Mouse (Mus musculus): ENCODE data around the gene Kcnb1. TPM values are rescaled to one million over a fixed set of nuclear protein-coding genes. Genes with fewer than 3 reads are reported as not detected.

The Kcnb1 gene
- polyA plus RNA-seq, 1 experiment from 2014 or later = 1.0 TPM

- no peak overlapping the region for H3K27ac ChIP-seq
- no peak overlapping the region for H3K4me3 ChIP-seq
- 88% methylated on average over 5 of the region's 5 CpGs for WGBS
- H3K27me3 ChIP-seq = peaks cover 7% of the 10 kb centered on the region; the same call in 1 of the 2 replicates
- H3K4me1 ChIP-seq = peaks cover 30% of the 10 kb centered on the region
- H3K36me3 ChIP-seq = no peaks in the 10 kb centered on the region
- H3K9me3 ChIP-seq = 0 out of 2 replicates have a peak, but pooled peaks cover 8% of the 10 kb centered on the region
- ATAC-seq (ENCODE audit: low FRiP score, low read depth) = no peak
- H3K9ac ChIP-seq = no peak overlapping the region
- H3K4me2 ChIP-seq (replicated peaks) = no peak overlapping the region
Measured at GRCm38 (mm10) chr2:167158780-167159179, 31.2 kb downstream of the Kcnb1 start.

GRCm38 (mm10) chr2:167156118-167156715 is 33.7 kb downstream of the Kcnb1 start:
- H3K4me2 ChIP-seq (replicated peaks) = no peak overlapping the region
- H3K9me3 ChIP-seq = peaks cover 7% of the 10 kb centered on the region; the same call in 1 of the 2 replicates
- no peak overlapping the region for H3K9ac ChIP-seq
- H3K36me3 ChIP-seq = no peaks in the 10 kb centered on the region
- no peak overlapping the region for H3K27ac ChIP-seq
- no peak overlapping the region for H3K4me3 ChIP-seq
- H3K4me1 ChIP-seq = peaks cover 16% of the 10 kb centered on the region
- peaks cover 10% of the 10 kb centered on the region; the same call in 1 of the 2 replicates for H3K27me3 ChIP-seq
- no peak for ATAC-seq (ENCODE audit: low FRiP score, low read depth)
- WGBS = 41% methylated on average over 9 of the region's 9 CpGs

DNA sequence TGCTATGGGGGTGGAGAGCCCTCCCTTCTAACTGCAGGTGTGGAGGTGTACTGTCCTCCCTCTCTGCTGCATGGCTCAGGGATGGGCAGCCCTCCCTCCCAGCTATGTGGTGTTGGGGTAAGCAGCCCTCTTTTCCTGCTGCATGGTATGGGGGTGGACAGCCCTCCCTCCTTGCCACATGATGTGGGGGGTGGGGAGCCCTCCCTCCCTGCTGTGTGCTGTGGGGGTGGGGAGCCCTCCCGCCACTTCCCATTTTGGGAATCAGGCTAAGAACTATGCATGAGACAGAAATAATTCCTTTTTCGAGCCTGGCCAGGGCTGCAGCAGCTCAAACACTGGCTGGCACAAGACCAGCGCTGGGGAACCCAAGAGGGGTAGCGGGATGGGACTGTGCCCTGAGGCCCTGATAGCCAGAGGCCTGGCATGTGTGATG is 34.4 kb downstream of the Kcnb1 start:
- 0 out of 2 replicates have a peak, but pooled peaks have one; percentile 54 for ATAC-seq (ENCODE audit: low FRiP score, low read depth)
- H3K27ac ChIP-seq = no peak overlapping the region

DNA sequence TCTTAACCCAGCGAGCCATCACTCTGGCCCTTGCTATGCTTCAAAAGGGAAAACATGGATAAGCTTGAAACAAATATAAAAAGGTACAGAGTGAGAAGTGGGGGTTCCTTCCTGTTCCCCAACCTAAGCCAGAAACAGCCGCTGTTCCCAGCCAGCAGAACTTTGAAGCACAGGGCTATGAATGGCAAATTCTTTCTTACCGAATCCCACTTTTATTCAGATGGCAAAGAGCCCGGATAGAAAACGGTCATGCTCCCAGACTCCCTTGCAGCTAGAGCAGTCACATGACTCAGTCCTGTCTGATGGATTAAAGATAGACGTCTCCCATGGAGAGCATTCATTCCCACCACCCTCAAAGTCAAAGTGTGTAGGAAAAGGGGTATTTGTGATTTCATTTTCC is 39.1 kb downstream of the Kcnb1 start:
- no peak for ATAC-seq (ENCODE audit: low FRiP score, low read depth)

More for the DNA sequence above, 34.4 kb downstream of the Kcnb1 start:
- no peak overlapping the region for H3K4me3 ChIP-seq
- H3K4me2 ChIP-seq (replicated peaks) = no peak overlapping the region
- no peaks in the 10 kb centered on the region for H3K36me3 ChIP-seq
- WGBS = 53% methylated on average over 4 of the region's 4 CpGs
- peaks cover 5% of the 10 kb centered on the region; the same call in 1 of the 2 replicates for H3K9me3 ChIP-seq
- peak overlapping the region; percentile 19; the same call in 1 of the 2 replicates for H3K9ac ChIP-seq
- peaks cover 16% of the 10 kb centered on the region for H3K4me1 ChIP-seq
- H3K27me3 ChIP-seq = peaks cover 10% of the 10 kb centered on the region; the same call in 1 of the 2 replicates

DNA sequence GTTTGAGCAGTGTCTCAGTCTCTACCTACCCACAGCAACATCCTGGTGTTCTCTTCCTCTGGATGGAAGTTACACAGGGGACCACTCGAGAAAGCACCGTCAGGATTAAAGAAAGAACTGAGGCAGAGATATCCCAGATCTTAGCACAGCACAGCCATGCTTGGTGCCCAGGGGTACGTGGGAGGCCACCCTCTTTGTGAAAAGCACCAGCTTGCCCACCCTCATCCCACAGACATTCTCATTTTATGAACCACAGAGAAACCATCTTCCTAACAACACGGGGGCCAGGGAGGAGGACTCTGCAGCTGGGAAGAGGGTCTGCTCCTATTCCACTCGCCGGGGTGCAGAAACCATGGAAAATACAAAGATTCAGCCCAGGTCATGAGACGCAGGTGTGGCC is 39.8 kb downstream of the Kcnb1 start:
- ATAC-seq (ENCODE audit: low FRiP score, low read depth) = no peak
- H3K27ac ChIP-seq = no peak overlapping the region
- peaks cover 20% of the 10 kb centered on the region; the same call in 1 of the 2 replicates for H3K27me3 ChIP-seq
- H3K9me3 ChIP-seq = peaks cover 5% of the 10 kb centered on the region; the same call in 1 of the 2 replicates
- H3K4me3 ChIP-seq = no peak overlapping the region
- 94% methylated on average over 7 of the region's 7 CpGs for WGBS
- no peak overlapping the region for H3K9ac ChIP-seq
- no peaks in the 10 kb centered on the region for H3K36me3 ChIP-seq
- no peak overlapping the region for H3K4me2 ChIP-seq (replicated peaks)
- H3K4me1 ChIP-seq = peaks cover 14% of the 10 kb centered on the region

More for the DNA sequence above, 39.1 kb downstream of the Kcnb1 start:
- H3K4me3 ChIP-seq = no peak overlapping the region
- no peaks in the 10 kb centered on the region for H3K36me3 ChIP-seq
- H3K4me2 ChIP-seq (replicated peaks) = no peak overlapping the region
- H3K27ac ChIP-seq = no peak overlapping the region
- no peak overlapping the region for H3K9ac ChIP-seq
- H3K9me3 ChIP-seq = peaks cover 5% of the 10 kb centered on the region; the same call in 1 of the 2 replicates
- peaks cover 22% of the 10 kb centered on the region for H3K4me1 ChIP-seq
- H3K27me3 ChIP-seq = peaks cover 19% of the 10 kb centered on the region; the same call in 1 of the 2 replicates
- WGBS = 94% methylated on average over 6 of the region's 6 CpGs

DNA sequence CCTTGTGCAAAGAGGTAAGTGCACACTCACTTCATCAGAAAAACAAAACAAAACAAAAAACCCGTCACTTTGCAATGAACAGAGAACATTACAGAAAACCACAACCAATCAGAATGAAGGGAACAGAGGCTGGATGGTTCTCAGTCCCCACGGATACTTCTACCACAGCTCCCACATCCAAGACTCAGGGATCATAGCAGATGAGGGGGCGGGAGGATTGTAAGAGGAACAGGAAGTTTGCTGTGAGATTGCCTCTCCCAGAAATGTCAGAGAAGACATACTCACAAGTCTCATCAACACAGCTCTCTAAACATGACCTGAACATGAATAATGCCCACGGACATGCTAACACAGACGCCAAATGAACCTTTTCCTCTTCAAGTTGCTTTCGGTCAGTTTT is 40.9 kb downstream of the Kcnb1 start:
- no peak overlapping the region for H3K4me3 ChIP-seq
- H3K4me1 ChIP-seq = peaks cover 24% of the 10 kb centered on the region
- no peak overlapping the region for H3K27ac ChIP-seq
- WGBS = 89% methylated on average over 6 of the region's 6 CpGs
- H3K9me3 ChIP-seq = peaks cover 5% of the 10 kb centered on the region; the same call in 1 of the 2 replicates
- H3K9ac ChIP-seq = no peak overlapping the region
- no peak overlapping the region for H3K4me2 ChIP-seq (replicated peaks)
- no peaks in the 10 kb centered on the region for H3K36me3 ChIP-seq
- H3K27me3 ChIP-seq = peaks cover 31% of the 10 kb centered on the region
- ATAC-seq (ENCODE audit: low FRiP score, low read depth) = no peak

- Histone ChIP-seq H3K9me3 (peaks cover 5% of the 10 kb centered on the region; the same call in 1 of the 2 replicates), H3K27me3 (peaks cover 35% of the 10 kb centered on the region), H3K9ac (no peak overlapping the region), H3K4me1 (peaks cover 21% of the 10 kb centered on the region), H3K27ac (no peak overlapping the region), H3K4me3 (no peak overlapping the region), H3K4me2 (replicated peaks) (no peak overlapping the region), H3K36me3 (no peaks in the 10 kb centered on the region)
- ATAC-seq (ENCODE audit: low FRiP score, low read depth) = no peak
- WGBS = 76% methylated on average over 8 of the region's 8 CpGs
Measured at GRCm38 (mm10) chr2:167147708-167148107, 42.2 kb downstream of the Kcnb1 start.

DNA sequence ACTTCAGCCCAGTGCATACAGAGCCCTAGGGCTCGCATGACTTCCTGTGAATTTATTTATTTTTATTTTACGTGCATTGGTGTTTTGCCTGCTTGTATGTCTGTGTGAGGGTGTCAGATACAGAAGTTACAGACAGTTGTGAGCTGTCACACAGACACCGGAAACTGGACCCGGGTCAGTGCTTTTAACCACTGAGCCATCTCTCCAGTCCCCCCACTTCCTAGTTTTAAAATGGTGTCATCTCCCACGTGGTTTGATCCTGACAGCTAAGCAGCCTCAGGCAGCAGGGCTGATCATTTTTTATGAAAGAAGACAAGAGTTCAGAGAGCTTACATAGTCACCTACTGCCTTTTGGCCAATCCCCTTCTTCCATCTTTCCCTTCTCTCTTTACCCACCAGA is 44.1 kb downstream of the Kcnb1 start:
- no peak overlapping the region for H3K27ac ChIP-seq
- H3K4me1 ChIP-seq = peaks cover 21% of the 10 kb centered on the region; the same call in 1 of the 2 replicates
- no peak overlapping the region for H3K4me2 ChIP-seq (replicated peaks)
- H3K27me3 ChIP-seq = peaks cover 35% of the 10 kb centered on the region
- no peaks in the 10 kb centered on the region for H3K9me3 ChIP-seq
- ATAC-seq (ENCODE audit: low FRiP score, low read depth) = no peak
- 65% methylated on average over 5 of the region's 5 CpGs for WGBS
- no peaks in the 10 kb centered on the region for H3K36me3 ChIP-seq
- no peak overlapping the region for H3K4me3 ChIP-seq
- no peak overlapping the region for H3K9ac ChIP-seq

DNA sequence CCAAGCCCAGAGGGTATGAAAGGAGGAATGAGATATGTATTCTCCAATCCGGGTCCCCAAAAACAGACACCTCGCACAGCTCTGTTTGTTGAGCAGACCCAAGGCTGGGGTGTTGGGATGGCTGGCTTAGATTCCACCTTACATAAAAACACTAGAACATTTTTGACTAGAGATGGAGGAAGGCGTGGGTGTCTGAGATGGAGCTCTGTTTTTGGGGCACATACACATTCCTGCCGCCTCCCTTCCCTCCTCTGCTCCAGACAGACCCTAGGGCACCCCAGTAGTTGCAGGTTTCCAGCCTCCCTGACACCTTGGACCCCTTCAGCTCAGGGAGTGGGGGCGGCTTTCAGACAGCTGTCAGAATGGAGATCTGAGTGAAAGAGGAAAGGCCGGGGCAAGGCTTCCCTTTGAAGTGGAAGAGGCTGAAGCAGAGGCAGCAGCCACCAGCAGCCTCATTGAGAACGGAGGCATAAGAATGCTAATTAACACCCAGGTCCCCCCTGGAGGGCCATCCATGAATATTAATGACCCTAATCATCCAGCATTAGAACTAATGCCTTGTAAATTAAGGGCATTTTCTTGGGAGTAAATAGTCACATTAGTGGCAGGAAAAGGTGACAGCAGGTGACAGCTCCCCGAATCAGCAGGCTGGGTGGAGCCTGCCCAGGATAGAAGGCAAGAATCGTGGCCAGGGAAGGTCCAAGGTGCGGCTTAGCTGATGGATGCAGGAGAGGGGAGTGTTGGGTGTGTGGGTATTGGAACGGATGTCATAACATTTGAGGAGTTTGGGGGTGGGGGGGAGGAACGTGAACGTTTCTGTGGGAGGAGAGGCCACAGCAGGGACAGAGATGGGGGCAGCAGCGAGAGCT is 45.3 kb downstream of the Kcnb1 start:
- Histone ChIP-seq H3K27ac (no peak overlapping the region), H3K9ac (0 out of 2 replicates have a peak overlapping the region, but pooled peaks have one; percentile 45), H3K4me3 (no peak overlapping the region), H3K27me3 (peaks cover 35% of the 10 kb centered on the region), H3K9me3 (no peaks in the 10 kb centered on the region), H3K4me2 (replicated peaks) (no peak overlapping the region), H3K36me3 (no peaks in the 10 kb centered on the region), H3K4me1 (peaks cover 21% of the 10 kb centered on the region; the same call in 1 of the 2 replicates)
- no peak for ATAC-seq (ENCODE audit: low FRiP score, low read depth)
- WGBS = 8% methylated on average over 14 of the region's 14 CpGs

- ATAC-seq (ENCODE audit: low FRiP score, low read depth) = no peak
- 59% methylated on average over 2 of the region's 2 CpGs for WGBS
- H3K36me3 ChIP-seq = no peaks in the 10 kb centered on the region
- no peak overlapping the region for H3K9ac ChIP-seq
- H3K27me3 ChIP-seq = peaks cover 35% of the 10 kb centered on the region
- H3K27ac ChIP-seq = no peak overlapping the region
- no peak overlapping the region for H3K4me3 ChIP-seq
- H3K9me3 ChIP-seq = no peaks in the 10 kb centered on the region
- H3K4me1 ChIP-seq = peaks cover 21% of the 10 kb centered on the region; the same call in 1 of the 2 replicates
- H3K4me2 ChIP-seq (replicated peaks) = no peak overlapping the region
Measured at GRCm38 (mm10) chr2:167143914-167144313, 46.0 kb downstream of the Kcnb1 start.

- Histone ChIP-seq H3K9ac (no peak overlapping the region), H3K27ac (no peak overlapping the region), H3K36me3 (no peaks in the 10 kb centered on the region), H3K9me3 (no peaks in the 10 kb centered on the region), H3K4me3 (no peak overlapping the region), H3K27me3 (peaks cover 35% of the 10 kb centered on the region), H3K4me2 (replicated peaks) (no peak overlapping the region), H3K4me1 (0 out of 2 replicates have a peak, but pooled peaks cover 21% of the 10 kb centered on the region)
- no peak for ATAC-seq (ENCODE audit: low FRiP score, low read depth)
- WGBS = 87% methylated on average over 3 of the region's 3 CpGs
Measured at GRCm38 (mm10) chr2:167142282-167142681, 47.7 kb downstream of the Kcnb1 start.

DNA sequence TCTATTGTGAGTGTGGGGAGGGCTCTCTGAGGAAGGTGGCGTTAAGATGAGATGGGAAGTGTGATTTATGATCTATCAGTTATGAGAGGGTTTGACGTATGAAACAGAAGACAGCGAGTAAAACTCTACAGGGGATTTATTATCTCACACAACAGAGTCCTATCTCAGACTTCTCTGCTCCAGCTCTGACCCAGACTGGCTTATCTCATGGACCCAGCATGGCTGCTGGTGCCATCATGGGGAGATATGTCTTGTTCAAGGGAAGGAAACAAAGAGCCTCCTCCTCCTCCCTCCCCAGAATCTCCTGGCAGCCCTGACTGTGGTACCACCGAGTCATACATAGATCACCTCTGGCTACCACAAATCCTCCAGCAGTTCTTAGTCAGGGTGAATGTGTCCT is 48.1 kb downstream of the Kcnb1 start:
- 84% methylated on average over 4 of the region's 4 CpGs for WGBS
- ATAC-seq (ENCODE audit: low FRiP score, low read depth) = no peak
- H3K36me3 ChIP-seq = no peaks in the 10 kb centered on the region
- H3K9ac ChIP-seq = no peak overlapping the region
- no peak overlapping the region for H3K4me3 ChIP-seq
- H3K4me1 ChIP-seq = 0 out of 2 replicates have a peak, but pooled peaks cover 19% of the 10 kb centered on the region
- no peaks in the 10 kb centered on the region for H3K9me3 ChIP-seq
- peaks cover 35% of the 10 kb centered on the region for H3K27me3 ChIP-seq
- no peak overlapping the region for H3K27ac ChIP-seq
- no peak overlapping the region for H3K4me2 ChIP-seq (replicated peaks)

All from limb, embryonic 13.5 days (tissue).